Comparison of ENCODE assay signal across 10 mouse cellular contexts in the genomic region with DNA sequence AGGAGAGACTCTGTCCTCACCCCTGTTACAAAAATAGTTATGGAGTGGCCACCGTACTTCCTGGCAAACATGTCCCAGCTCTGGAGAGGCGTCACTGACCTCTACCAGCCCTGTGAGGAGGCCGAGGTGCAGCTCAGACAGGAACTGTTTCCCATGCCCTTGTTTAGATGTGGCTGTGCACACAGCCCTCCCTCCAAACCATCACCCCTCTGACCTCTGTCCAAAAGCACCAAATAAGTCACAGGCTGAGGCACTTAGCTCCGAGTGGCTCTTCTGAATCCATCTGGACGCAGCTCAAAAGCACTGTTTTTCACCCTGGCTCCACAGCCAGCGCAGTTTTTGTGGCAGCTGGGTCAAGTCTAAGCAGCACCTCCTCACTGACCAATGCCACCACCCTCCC.
DNase-seq lines count a peak whose midpoint lies in the region; ATAC-seq lines count a peak whose summit lies in the region.
"Had no signal": no experiment of that assay in that cellular context is flagged by ENCODE, and none has a peak within 500 bp of the region (broad histone marks: within the 10 kb centered on the region; RNA-seq: fewer than 3 reads in every experiment).

No protein-coding gene starts in this region.

- intact Hi-C loops in heart, postnatal 25 days (cut with DNase I), result loop anchor here (5.0 kb wide), 1 partner anchor 135 kb away; no protein-coding TSS in a partner anchor

- H3K4me1 ChIP-seq in neural tube, embryonic 15.5 days, result peaks cover 1% of the 10 kb centered on the region; the same call in 1 of the 2 replicates
- no peaks in the 10 kb centered on the region; the same call in 1 of the 2 replicates for H3K4me1 ChIP-seq in liver, embryonic 12.5 days
- no peaks in the 10 kb centered on the region for H3K4me1 ChIP-seq in forebrain, embryonic 15.5 days
- H3K4me1 ChIP-seq in forebrain, embryonic 13.5 days, result 0 out of 2 replicates have a peak, but pooled peaks cover 3% of the 10 kb centered on the region
- H3K4me1 ChIP-seq: midbrain, embryonic 12.5 days had no signal

- no peak overlapping the region for H3K27ac ChIP-seq in neural tube, embryonic 15.5 days (replicated peaks)
- H3K27ac ChIP-seq in liver, embryonic 12.5 days, result no peak overlapping the region
- no peak overlapping the region for H3K27ac ChIP-seq in forebrain, embryonic 15.5 days (replicated peaks)
- H3K27ac ChIP-seq in forebrain, embryonic 13.5 days, result no peak overlapping the region
- H3K27ac ChIP-seq: midbrain, embryonic 12.5 days had no signal

- peaks cover 9% of the 10 kb centered on the region; the same call in 1 of the 2 replicates for H3K36me3 ChIP-seq in neural tube, embryonic 15.5 days
- H3K36me3 ChIP-seq in liver, embryonic 12.5 days, result no peaks in the 10 kb centered on the region
- no peaks in the 10 kb centered on the region for H3K36me3 ChIP-seq in forebrain, embryonic 15.5 days
- H3K36me3 ChIP-seq in forebrain, embryonic 13.5 days (ENCODE audit: poor library complexity, severe bottlenecking), result peaks cover 25% of the 10 kb centered on the region

- no peak overlapping the region for H3K9ac ChIP-seq in neural tube, embryonic 15.5 days (replicated peaks)
- no peak overlapping the region for H3K9ac ChIP-seq in liver, embryonic 12.5 days
- no peak overlapping the region for H3K9ac ChIP-seq in forebrain, embryonic 15.5 days (replicated peaks)
- H3K9ac ChIP-seq in forebrain, embryonic 13.5 days, result no peak overlapping the region
- H3K9ac ChIP-seq: midbrain, embryonic 12.5 days had no signal

- ATAC-seq in neural tube, embryonic 15.5 days (ENCODE audit: low FRiP score), result no peak
- ATAC-seq in liver, embryonic 12.5 days, result peak; percentile 72
- ATAC-seq in forebrain, embryonic 15.5 days (replicated peaks), result no peak
- no peak for ATAC-seq in forebrain, embryonic 13.5 days

- H3K9me3 ChIP-seq in neural tube, embryonic 15.5 days (replicated peaks), result no peaks in the 10 kb centered on the region
- no peaks in the 10 kb centered on the region for H3K9me3 ChIP-seq in liver, embryonic 12.5 days (replicated peaks)
- H3K9me3 ChIP-seq in forebrain, embryonic 15.5 days, result no peaks in the 10 kb centered on the region
- H3K9me3 ChIP-seq in forebrain, embryonic 13.5 days (replicated peaks), result no peaks in the 10 kb centered on the region
- H3K9me3 ChIP-seq: midbrain, embryonic 12.5 days had no signal

- H3K27me3 ChIP-seq in neural tube, embryonic 15.5 days (replicated peaks), result no peaks in the 10 kb centered on the region
- no peaks in the 10 kb centered on the region for H3K27me3 ChIP-seq in liver, embryonic 12.5 days (replicated peaks)
- H3K27me3 ChIP-seq in forebrain, embryonic 15.5 days, result no peaks in the 10 kb centered on the region
- H3K27me3 ChIP-seq in forebrain, embryonic 13.5 days, result no peaks in the 10 kb centered on the region
- H3K27me3 ChIP-seq: midbrain, embryonic 12.5 days had no signal

- DNase-seq in neural tube, embryonic 10.5 days (ENCODE audit: extremely low spot score, low spot score), result peak; percentile 20
- peak; percentile 64 for DNase-seq in heart, postnatal 25 days (ENCODE audit: low spot score)
- peak; percentile 7 for DNase-seq in yolk sac, embryonic 10.5 days (ENCODE audit: low spot score)
- DNase-seq in ovary, postnatal 36 days (ENCODE audit: low spot score), result no peak

- H3K4me3 ChIP-seq in neural tube, embryonic 15.5 days (replicated peaks), result no peak overlapping the region
- H3K4me3 ChIP-seq in liver, embryonic 12.5 days, result no peak overlapping the region
- H3K4me3 ChIP-seq in forebrain, embryonic 15.5 days, result no peak overlapping the region
- H3K4me3 ChIP-seq in forebrain, embryonic 13.5 days, result no peak overlapping the region
- H3K4me3 ChIP-seq: erythroblast, embryonic 14.5 days; midbrain, embryonic 12.5 days had no signal

- no peak overlapping the region for H3K4me2 ChIP-seq in neural tube, embryonic 15.5 days
- no peak overlapping the region for H3K4me2 ChIP-seq in liver, embryonic 12.5 days
- no peak overlapping the region for H3K4me2 ChIP-seq in forebrain, embryonic 15.5 days (replicated peaks)
- no peak overlapping the region for H3K4me2 ChIP-seq in forebrain, embryonic 13.5 days
- H3K4me2 ChIP-seq: midbrain, embryonic 12.5 days had no signal

- 54% methylated on average over 6 of the region's 6 CpGs for WGBS in neural tube, embryonic 15.5 days
- WGBS in liver, embryonic 12.5 days (ENCODE audit: insufficient replicate concordance), result 44% methylated on average over 6 of the region's 6 CpGs
- WGBS in forebrain, embryonic 15.5 days, result 80% methylated on average over 6 of the region's 6 CpGs
- WGBS in forebrain, embryonic 13.5 days, result 72% methylated on average over 6 of the region's 6 CpGs
